Mouse (Mus musculus): ENCODE data around the gene 4930432K21Rik. TPM values are rescaled to one million over a fixed set of nuclear protein-coding genes. Genes with fewer than 3 reads are reported as not detected.

4930432K21Rik gene
- 1 to 10 TPM; 1.5 to 1.7 TPM for total RNA-seq (2021)
- long read RNA-seq, partial matches to known transcripts, result 0 of 3 reads
- long read RNA-seq, other reads (novel, unspliced or antisense), result 2 of 3 reads

DNA sequence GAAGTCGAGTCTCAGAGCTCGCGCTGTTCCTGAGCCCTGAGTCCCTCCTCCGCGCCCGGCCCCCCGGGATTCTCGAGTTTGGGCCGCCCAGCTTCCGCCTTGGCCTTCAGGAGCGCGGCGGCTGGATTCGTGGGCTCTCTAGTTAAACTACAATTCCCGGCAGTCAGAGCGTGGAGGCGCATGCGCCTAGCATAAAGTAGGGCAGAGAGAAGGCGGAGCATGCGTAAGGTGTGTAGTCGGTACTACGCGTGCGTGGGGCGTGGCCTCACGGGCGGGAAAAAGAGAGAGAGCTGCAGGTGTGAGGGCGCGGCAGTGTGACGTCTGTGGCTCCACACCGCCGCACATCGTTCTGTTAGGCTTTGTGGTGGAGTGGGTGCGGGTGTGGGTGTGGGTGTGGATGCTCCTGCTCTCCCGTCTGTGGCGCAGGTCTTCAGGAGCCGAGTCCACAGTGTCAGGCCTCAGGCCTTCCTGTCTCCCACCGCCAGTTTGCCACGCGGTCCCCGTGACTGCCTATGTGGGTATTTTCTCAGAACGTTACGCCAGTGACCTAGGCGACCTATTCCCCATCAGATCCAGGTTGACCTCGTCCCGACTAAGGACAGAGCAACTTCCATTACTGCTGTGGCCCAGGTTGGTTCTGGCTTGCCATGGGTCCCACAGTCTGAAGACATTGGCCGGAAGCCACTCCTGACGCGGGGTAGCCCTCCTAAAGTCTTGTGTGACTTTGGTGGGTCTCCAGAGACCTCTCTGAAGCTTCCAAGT is at the start of gene 4930432K21Rik, which contains the start of gene Cc2d1a:
4930432K21Rik (plus strand) TSS at position 257 of the 762 bp plus-strand sequence.
Cc2d1a (minus strand) TSS at position 168 of the 762 bp plus-strand sequence.
- peak; percentile 88 to 93 for DNase-seq (ENCODE audit: low spot score in 2 of 2)

DNA sequence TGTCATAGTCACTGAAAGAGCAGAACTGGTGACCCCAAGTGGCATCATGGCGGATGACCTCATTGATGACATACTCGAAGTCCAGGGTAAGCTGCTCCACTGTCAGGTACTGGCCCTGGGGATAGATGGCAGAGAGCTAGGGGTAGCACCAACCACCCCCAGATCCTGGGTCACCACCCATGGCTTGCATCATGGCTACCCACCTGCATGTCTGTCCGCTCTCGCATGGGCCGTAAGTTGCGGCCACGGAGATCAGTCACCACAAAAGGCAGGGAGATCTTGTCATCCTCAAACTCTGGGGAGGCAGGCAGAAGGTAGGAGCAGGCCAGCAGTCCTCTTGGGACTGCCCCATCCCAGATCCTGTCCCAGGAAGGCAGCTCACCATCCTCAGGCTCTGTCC is 49.4 kb upstream of the 4930432K21Rik start:
- no peak for DNase-seq (ENCODE audit: low spot score in 2 of 2)

DNA sequence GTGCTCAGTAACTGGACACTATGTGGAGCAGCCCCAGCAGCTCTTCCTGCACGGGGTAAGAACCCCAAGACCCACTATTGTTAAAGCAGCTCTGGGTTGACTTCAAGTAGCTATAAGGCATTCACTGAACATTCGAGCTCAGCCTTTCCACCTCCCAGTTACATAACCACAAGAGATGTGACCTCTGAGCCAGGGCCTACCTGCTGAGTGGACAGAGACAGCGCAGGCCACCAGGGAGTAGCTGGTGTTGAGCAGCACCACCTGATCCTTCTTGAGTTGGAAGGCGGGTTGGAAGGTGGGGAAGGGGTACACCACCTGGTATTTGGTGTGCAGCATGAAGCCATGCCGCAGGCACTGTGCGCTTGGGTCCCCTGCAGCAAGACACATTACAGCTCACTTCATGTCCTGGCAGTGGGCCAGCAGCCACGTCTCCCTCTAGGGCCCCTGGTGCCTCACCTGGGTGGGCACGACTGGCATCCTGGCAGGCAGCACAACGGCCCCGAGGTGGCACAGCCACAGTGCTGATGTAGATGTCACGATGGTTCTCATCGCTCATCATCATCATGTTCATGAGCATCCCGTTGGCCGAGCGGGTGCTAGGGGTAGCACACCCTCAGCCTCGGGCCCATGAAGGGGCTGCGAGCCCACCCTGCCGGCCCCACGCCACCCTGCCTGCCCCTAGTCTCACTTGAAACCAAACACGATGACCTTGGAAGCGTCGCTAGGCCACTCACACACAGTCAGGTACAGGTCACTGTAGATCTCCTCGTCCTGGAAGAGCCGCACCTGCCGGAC is 46.2 kb upstream of the 4930432K21Rik start:
- no peak for DNase-seq (ENCODE audit: low spot score in 2 of 2)

DNA sequence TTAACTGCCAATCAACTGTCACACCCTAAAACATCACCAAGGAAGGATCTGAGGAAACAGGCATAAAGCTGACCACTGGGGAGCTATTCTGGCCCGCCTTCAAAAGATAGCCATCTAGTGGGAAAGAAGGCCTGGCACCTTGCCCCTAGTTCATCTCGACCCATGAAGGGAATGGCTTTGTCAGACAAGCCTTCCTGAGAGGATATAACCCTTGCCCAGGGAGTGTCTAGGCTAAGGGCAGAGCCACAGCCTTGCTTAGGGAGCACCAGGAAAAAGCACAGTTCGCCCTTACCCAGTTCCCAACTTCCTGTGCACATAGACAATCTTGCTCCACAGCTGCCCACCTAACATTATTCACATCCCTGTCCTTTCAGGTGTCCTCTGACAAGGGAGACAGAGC is 44.2 kb upstream of the 4930432K21Rik start:
- DNase-seq (ENCODE audit: low spot score in 2 of 2), result no peak

DNA sequence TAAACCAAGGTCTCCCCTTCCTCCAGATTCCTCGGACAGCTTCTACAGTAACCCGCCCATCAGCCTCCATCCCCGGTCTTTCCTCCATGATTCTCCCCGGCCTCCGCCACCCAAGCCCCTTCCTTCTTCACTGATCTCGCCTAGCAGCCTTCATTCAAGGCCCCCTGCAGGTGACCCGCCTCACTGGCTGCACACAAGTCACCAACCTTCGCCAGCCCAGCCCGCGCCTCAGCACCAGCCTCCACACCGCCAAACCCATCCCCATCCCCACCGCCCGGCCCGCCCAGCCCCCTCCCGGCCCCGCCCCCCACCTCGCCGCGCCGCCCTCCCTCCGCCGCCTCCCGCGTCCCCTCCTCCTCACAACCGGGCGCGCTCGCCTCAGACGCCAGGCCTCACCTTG is 43.6 kb upstream of the 4930432K21Rik start:
- DNase-seq (ENCODE audit: low spot score in 2 of 2), result no peak

DNA sequence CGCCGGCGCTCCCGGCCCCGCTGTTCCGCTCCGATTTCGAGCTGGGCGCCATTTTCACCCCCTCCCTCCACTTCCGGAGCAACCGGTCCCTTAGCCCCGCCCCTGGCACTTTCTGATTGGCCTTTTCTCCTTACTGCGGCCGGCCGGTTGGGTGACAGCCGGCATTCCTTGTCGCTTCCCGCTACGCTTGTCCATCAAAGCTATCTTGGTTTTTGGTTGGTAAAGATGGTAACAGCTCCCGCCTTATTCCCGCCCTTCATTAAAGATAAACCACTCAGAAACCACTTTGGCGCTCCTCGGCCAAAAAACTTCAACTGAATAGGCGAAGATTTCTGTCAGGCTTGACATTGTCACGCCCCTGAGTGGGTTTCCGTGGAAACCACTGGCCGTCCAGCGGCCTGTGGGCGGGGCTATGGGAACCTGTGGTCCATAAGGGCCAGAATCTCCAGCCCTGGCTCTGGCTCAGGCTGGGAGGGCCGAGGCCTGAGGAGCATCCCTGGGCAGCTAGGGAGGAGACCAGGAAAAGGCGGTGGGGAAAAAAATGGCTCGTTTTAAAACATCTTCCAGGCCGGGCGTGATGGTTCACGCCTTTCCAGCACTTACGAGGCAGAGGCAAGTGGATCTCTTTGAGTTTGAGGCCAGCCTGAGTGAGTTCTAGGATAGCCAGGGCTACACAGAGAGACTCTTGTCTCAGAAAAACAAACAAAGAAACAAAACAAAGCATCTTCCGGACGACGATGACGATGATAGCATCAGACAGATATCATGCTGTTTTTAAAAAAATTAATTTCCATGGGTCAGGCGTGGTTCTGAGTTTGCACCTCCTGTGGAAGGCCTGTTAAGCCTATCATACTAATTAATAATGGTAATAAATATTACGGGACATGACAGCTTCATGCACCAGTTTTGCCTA is 42.9 kb upstream of the 4930432K21Rik start, which contains the start of gene Dcaf15:
Dcaf15 (minus strand) TSS at position 72 of the 913 bp plus-strand sequence.
- peak; percentile 98 for DNase-seq (ENCODE audit: low spot score in 2 of 2)

DNA sequence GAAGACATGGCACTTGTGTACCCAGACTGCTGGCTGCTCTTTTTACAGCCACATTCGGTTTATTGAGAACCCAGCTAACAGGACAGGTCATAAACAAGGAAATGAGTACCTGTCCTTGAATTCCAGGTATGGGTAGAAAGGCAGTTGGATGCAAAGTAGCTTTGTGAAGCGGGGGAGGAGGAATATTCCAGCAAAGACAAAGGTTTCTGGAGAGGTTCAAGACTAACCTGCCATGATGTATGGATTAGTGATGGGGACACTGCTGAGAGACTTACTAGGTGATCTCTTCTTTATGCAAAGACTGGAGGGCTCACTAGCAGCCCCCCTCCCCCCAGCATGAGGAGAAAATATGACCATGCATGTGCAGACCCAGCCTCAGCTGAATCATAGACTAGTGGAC is 42.1 kb upstream of the 4930432K21Rik start:
- no peak for DNase-seq (ENCODE audit: low spot score in 2 of 2)

DNA sequence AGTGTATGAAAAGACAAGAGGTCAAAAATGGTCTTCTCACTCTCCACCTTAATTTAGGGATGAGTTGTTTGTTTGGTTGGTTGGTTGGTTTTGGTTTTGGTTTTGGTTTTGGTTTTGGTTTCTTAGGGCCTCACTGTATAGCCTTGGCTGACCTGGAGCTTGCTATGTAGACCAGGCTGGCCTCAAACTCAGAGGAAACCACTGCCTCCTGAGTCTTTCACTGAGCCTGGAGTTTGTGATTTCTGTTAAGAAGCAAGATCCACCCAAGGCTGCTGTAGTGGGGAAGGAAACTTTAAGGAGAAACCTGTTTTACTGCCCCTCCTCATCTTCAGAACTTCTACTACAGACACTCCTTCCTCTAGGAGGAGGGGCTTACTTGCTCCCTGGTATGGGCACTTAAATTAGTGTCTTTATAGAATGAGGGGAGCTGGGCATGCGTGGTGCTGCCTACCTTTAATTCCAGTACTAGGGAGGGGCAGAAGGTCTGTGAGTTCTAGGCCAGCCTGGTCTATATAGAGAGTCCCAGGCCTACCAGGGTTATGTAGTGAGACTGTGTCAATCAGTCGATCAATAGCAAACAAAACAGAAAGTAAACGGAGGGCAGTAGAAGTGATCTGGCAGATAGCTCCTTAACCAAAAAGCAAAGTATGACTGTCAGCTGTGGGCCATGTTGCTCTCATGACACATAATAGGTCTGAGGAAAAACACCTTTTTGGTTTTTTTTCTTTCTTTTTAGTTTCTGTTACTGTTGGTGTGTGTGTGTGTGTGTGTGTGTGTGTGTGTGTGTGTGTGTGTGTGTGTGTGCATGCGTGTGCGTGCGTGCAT is 41.4 kb upstream of the 4930432K21Rik start:
- DNase-seq (ENCODE audit: low spot score in 2 of 2), result no peak

DNA sequence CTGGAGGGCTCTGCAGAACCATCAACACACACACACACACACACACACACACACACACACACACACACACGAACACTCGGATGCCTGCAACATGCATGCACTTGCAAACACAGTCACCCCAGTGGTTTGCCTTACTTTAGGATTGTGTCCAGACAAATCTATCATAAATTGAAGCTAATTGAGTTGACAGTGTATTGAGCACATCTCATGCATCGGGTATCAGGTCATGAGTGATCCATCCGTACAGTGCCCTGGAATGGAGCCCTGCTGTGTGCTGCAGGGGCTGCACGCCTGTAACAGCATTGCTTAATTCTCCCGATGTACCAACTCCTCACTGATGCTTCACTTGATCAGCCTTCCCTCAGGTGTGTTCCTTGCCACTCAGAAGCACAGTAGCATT is 32.2 kb upstream of the 4930432K21Rik start:
- no peak for DNase-seq (ENCODE audit: low spot score in 2 of 2)

DNA sequence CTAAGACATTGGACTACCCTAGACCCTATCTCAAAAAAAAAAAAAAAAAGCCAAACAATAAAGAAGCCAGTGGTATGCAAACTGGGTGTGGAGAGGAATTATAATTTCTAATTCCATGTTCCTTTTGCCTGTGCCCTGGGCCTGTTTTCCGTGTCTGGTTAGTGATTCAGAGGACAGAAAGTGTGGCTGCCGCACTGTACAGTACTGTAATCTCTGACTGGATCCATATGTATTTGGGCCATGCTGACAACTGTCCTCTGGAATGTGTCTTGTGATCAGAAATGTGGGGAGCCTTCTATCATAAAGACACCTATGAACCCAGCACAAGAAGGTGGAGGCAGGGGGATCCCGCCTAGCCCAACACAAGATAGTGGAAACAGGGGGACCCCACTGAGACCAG is 25.7 kb upstream of the 4930432K21Rik start:
- no peak for DNase-seq (ENCODE audit: low spot score in 2 of 2)

DNA sequence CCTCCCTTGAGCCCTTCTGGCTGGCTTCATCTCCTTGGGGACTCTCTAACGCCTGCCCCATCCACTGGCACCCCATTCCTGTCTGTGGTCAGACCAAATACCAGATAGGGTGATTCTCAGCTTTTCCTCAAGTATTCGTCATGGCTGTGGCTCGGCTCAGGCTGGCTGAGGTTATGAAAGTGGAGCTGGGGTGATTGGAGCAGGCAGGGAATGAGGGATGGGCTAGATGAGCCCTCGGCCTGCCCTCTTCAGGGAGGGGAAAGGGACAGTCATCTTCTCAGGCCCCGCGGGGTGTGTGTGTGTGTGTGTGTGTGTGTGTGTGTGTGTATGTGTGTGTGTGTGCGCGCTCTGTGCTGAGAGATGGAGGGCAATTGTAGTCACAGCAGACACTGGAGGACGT is 22.2 kb upstream of the 4930432K21Rik start, which contains the start of gene Podnl1:
Podnl1 (plus strand) TSS at position 334 of the 400 bp plus-strand sequence.
- no peak for DNase-seq (ENCODE audit: low spot score in 2 of 2)

DNA sequence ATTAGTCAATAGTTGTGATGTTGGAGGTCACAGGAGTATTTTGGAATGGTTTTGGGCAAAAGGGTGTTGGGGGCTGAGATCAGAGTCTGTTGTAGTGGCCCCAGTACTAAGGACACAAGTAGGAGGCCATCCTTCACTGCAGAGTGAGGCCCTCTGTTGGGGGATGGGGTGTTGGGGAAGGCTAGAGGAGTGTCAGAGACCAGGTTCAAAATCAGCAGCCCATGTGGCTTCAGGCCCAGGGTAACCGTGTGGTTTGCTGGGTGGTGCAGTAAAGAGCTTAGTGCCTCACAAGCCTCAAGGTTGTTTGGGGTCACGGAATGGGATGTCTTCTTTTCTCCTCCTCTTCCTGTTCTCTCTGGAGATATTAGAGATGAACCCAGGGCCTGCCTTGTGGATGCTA is 21.1 kb upstream of the 4930432K21Rik start:
- DNase-seq (ENCODE audit: low spot score in 2 of 2), result no peak

DNA sequence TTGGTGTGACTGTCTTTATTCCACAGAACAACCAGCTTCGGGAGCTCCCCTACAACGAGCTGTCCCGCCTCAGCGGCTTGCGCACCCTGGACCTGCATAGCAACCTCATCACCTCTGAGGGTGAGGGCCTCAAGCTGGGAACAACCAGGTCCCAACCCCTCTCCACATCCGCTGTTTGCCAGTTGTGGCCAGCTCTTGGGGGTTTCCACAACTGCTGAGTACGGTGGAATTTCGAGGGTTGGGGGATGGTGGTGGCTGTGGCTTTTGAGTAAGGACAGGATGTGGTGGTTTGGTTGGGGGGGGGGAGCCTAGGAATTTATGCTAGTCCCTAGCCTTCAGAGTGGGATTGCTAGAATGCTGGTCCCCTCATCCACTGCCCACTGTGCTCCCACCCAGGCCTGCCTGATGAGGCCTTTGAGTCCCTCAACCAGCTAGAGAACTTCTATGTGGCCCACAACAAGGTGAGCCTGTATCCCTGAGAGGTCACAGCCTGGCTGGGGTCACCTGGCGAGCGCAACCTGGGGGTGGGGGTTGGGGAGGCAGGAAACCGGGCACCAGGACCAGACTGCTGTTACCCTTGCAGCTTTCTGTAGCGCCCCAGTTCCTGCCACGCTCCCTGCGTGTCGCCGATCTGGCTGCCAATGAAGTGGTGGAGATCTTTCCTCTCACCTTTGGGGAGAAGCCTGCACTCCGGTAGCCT is 20.5 kb upstream of the 4930432K21Rik start:
- no peak for DNase-seq (ENCODE audit: low spot score in 2 of 2)

DNA sequence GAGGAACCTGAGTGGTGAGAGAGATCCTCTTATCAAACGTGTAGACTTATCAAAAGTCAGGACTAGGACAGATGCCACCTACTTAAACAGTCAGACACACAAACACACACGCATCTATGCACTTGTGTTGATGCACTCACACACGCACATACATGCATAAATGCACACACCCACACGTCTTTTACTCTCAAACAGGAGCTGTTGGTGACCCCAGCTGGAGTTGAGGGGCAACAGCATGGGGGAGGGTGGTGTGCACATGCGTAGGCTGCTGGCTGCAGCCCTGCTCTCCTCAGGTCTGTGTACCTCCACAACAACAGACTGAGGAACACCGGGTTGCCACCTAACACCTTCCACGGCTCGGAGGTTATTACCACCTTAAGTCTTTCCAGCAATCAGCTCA is 19.5 kb upstream of the 4930432K21Rik start:
- no peak for DNase-seq (ENCODE audit: low spot score in 2 of 2)

DNA sequence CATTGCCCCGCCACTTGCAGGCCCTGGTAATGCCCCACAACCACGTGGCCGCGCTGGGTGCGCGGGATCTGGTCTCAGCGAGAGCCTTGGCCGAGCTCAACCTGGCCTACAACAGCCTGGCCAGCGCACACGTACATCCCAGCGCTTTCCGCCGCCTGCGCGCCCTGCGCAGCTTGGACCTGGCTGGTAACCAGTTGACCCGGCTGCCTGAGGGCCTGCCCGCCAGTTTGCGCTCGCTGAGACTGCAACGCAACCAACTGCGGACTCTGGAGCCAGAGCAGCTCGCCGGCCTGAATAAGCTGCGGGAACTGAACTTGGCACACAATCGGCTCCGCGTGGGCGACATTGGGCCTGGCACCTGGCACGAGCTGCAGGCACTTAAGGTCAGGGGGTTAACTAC is 17.0 kb upstream of the 4930432K21Rik start:
- no peak for DNase-seq (ENCODE audit: low spot score in 2 of 2)

DNA sequence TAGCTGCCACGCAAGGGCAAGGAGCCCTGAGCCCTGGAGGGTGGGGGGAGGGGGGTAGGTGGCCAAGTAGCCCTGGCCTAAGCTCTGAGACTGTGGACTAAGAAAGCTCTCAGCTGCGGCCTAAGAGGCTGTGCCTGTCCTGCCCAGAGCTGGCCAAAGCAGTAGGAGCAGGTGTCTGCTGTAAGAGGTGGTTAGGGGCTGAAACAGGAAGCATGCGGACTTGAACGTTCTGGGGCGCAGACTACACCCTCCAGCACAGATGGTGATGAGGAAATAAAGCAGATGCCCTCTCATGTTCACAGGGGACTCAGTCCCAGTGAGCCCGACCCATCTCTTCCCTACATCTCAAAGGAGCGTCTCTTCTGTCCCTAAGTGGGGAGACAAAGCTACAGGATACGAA is 15.6 kb upstream of the 4930432K21Rik start:
- no peak for DNase-seq (ENCODE audit: low spot score in 2 of 2)

DNA sequence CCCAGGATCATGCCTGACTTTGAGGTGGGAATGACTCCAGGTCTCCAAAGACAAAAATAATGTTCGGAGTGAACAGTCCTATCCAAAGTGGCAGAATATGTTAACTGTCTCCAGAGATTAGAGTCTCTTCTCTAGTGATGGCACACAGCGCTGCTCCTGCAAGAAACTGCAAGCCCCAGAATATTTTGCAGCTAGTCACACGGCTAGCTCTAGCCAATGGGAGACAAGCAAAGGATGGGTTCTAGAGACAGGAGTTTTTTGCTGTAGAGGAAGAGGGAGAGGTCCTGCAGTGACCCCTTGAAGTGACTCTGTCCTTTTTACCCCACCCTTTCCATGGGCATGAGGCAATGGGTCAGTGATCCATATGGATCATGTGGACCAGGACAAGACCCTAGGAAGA is 10.0 kb upstream of the 4930432K21Rik start:
- DNase-seq (ENCODE audit: low spot score in 2 of 2), result no peak

DNA sequence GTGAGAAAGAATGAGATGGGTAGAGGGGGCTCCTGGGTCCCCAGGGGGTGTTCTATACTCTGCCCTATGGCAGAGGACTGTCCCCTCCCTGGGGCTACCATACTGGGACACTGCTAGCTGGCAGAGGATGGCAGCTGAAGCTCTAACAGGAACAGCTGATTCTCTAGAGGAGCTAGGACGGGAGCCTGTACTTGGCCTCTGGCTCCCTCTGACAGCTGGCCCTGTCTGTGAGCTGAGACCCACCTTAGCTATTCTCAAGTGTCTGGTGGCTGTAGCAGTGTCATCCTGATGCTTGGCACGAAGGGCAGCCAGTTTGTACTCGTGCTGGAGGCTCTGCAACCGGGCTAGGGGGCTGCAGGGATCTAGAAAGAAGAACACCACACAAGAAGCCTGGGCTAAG is 7.0 kb upstream of the 4930432K21Rik start:
- no peak for DNase-seq (ENCODE audit: low spot score in 2 of 2)

DNA sequence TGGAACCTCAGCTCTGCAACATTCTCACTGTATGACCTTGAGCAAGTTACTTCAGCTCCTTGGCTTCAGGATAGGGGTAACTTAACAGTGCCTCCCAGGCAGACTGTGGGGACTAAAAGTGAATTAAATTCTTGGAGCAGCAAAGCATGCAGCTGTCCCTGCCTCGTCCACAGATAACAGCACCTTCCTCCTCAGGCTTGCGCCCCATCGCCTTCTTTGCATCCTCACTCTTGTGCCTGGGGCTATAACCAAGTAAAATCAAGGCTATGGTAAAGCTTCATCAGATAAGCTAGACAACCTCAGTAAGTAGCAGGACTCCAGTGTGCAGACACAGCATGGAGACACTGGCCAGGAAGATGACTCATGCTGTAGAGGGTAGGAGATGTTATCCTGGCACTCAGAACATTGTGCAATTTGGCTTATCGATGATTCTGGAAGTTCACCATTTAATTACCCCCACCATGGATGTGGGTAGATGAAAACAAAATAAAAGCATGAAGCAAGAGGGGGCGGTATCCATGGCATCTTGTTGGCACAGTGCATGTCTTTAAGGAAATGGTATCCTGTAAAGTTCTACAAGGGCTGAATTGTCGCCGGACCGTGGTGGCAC is 3.1 kb upstream of the 4930432K21Rik start:
- DNase-seq (ENCODE audit: low spot score in 2 of 2), result no peak
